Mouse (Mus musculus) erythroblast, adult 5-6 weeks (primary cell): Measurements from ENCODE around the gene Atp11a. TPM values are rescaled to one million over a fixed set of nuclear protein-coding genes. Genes with fewer than 3 reads are reported as not detected.

ENCODE experiments used
- ATAC-seq: replicated peaks from 2 replicates; pipeline ENCODE4 v1.8.0; 2016; ENCODE audit warnings: moderate number of reproducible peaks, mild to moderate bottlenecking, moderate TSS enrichment, inconsistent platforms; ENCODE audit not compliant: poor library complexity, low FRiP score, severe bottlenecking
- total RNA-seq, 2 experiments: library from RNA; stranded (forward) in 1 of 2; stranded (reverse) in 1 of 2; fragments of 150-400 nt in 1 of 2; fragments of 200-764, 138-1000 nt in 1 of 2; gene quantifications; 2 replicates each; pipeline versions ENCODE4 v1.2.3 to v1.2.4; 2015 to 2017; ENCODE audit warnings: low replicate concordance in 2 of 2

Atp11a gene
- total RNA-seq, 2 experiments from 2014 or later = 8.3 to 9.4 TPM

- no peak for ATAC-seq
These were observed 10.4 kb downstream of the Atp11a start for GRCm38 (mm10) chr8:12767176-12767575.

DNA sequence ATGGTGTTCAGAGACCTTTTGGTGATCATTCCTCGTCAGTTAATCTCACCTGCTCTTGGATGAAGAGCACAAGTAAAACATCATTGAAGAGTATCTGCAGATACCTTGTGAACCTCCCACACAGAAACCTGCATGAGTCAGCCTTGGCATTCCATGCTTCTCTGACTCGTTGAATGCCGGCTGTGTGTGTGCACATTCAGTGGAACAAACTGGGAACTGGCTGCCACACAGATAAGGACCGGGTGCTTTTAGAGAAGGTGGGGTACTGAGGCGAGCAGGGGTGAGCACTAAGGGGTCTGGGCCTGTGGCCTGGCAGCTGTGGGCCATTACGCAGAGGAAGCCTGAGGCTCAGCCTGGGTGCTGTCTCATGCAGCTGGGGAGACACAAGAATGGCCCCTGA lies 11.9 kb downstream of the Atp11a start:
- ATAC-seq = no peak

- no peak for ATAC-seq
These were observed 12.5 kb downstream of the Atp11a start for GRCm38 (mm10) chr8:12769296-12769695.

DNA sequence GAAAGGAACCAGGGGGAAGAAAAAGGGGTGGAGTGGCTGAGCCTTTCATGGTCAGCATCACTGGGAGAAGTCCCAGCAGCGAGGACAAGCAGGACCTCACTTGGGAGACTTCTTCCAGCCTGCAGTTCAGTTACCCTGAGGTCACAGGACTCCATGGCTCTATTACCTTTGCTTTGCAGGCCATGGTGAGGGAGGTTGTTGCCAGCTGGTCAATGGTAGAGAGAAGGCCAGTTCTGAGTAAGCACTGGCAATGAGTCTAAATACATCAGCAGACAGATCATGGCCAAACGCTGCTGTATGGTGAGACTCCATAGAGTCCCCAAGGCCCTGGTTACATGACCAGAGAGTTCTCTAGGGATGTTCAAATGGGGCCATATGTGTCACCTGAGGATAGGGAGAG lies 15.5 kb downstream of the Atp11a start:
- no peak for ATAC-seq

- no peak for ATAC-seq
These were observed 17.1 kb downstream of the Atp11a start for GRCm38 (mm10) chr8:12773914-12774313.

- no peak for ATAC-seq
These were observed 18.1 kb downstream of the Atp11a start for GRCm38 (mm10) chr8:12774872-12775298.

- no peak for ATAC-seq
These were observed 18.6 kb downstream of the Atp11a start for GRCm38 (mm10) chr8:12775302-12775975.

GRCm38 (mm10) chr8:12776166-12776565 lies 19.4 kb downstream of the Atp11a start:
- no peak for ATAC-seq

DNA sequence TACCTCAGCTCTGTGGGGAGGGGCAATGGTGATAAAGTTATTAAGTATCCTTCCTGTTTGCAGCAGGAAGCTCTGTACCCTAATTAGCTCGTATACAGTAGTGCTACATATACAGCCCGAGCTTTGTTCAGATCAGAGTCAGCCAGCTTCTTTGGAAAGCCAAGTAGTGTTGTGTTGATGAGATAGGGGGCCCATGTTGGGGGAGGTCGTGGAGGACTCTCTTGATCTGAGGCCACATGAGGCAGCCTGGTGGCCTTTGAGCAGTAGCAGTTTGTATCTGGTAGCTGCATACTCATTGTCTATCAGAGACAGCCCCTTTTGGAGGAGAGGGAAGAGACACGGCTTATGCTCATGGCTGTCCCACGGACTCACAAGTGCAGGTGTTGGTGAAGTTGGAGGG lies 20.4 kb downstream of the Atp11a start:
- ATAC-seq = no peak

GRCm38 (mm10) chr8:12779541-12779940 lies 22.7 kb downstream of the Atp11a start:
- no peak for ATAC-seq

- ATAC-seq = no peak
These were observed 28.7 kb downstream of the Atp11a start for GRCm38 (mm10) chr8:12785508-12785907.

GRCm38 (mm10) chr8:12786261-12786957 lies 29.6 kb downstream of the Atp11a start:
- no peak for ATAC-seq

DNA sequence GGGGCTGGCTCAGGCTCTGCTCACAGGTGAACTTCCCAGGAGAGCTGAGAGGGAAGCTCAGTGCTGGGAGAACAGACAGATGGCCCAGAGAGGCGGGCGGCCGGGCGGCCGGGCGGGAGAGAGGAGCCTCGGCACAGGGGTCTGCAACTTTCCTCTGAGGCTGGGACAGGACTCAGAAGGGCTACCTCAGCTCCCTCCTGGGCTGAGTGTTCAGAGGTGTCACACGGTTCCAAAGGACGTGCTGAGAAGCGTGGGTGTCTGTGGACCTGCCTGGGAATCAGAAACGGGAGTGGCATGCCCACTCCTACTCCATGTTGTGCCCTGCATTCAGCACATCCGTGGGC lies 30.1 kb downstream of the Atp11a start:
- no peak for ATAC-seq

GRCm38 (mm10) chr8:12787427-12787826 lies 30.6 kb downstream of the Atp11a start:
- no peak for ATAC-seq

- no peak for ATAC-seq
These were observed 31.9 kb downstream of the Atp11a start for GRCm38 (mm10) chr8:12788695-12789094.

GRCm38 (mm10) chr8:12795011-12795671 lies 38.3 kb downstream of the Atp11a start:
- no peak for ATAC-seq

DNA sequence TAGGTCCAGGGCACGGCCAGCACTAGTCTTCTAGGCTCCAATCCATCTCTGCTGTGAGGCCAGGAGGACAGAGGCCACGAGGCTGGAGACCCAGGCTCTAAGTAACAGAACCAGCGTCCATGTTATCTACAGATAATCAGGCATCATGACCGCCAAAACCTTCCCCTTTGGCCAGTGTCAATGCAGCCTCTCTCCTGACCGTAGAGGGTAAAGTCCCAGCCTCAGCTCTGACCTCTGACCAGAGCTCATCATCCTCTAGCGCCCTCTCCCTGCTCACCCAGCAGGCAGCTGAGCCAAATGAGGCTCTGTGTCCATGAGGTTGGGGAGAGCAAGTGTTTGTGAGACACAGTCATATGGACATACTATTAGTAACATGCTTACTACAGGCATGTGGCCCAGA lies 42.3 kb downstream of the Atp11a start:
- ATAC-seq = no peak

DNA sequence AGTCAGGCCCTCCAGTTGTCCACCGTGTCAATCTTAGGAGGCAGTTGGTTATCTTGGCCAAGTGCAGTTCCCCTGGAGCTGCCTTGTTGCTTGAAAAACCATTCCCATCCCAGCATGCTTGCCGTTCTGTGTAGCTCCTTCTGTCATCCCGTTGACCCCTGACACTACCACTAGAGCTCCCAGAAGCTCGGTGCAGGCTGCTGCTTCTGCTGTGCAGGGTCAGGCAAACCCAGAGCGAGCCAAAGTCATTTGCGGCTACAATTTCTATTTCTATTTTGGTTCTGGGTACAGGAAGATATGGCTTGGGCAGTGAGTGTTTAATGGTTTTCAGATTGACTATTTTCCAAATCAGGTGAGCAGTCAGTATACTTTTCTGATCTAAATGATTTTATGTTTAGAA lies 43.0 kb downstream of the Atp11a start:
- ATAC-seq = no peak

DNA sequence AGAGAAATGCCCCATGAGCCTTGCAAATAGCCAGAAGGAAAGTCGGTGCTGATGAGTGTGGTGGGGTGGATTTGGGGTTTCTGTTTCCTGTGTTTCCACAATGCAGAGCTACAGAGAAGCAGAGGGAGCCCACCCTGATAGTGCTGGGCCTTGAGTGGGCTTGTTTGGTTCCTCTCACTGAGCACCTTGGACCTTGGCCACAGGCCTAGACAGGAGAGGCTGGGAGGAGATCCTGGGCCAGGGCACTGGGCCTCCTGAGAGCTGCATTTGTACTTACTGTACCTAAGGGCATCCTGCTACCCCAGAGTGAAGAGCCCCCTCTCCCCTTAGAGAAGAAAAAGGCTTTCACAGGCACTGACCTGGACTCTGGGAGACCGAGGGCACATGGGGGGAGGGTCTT lies 43.4 kb downstream of the Atp11a start:
- no peak for ATAC-seq

GRCm38 (mm10) chr8:12801586-12801985 lies 44.8 kb downstream of the Atp11a start:
- ATAC-seq = no peak

DNA sequence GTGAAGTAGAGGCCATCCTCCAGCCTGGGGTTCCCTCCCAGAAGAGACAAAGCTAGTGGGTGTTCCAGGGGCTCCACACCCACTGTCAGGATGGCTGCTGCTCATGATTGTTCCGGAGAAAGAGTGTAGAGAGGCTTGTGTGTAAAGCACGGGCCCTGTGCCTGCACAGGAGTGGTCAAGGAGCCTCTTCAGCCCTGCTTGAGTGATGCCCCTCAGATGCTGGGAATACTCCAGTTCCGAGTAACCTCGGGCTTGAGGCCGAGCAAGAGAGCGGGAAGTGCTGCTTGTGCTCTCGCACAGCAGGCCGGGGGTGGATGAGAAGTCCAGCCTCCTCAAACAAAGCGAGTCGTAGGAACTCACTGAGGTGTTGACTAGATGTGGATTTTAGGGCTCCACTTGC lies 46.3 kb downstream of the Atp11a start:
- ATAC-seq = no peak
